Mouse (Mus musculus) megakaryocyte-erythroid progenitor cell, adult 5-6 weeks (primary cell): ENCODE data around the gene Pfkm. TPM values are rescaled to one million over a fixed set of nuclear protein-coding genes. Genes with fewer than 3 reads are reported as not detected.

Experiments used
- ATAC-seq: replicated peaks from 2 replicates; pipeline ENCODE4 v1.8.0; 2016; ENCODE audit warnings: mild to moderate bottlenecking, inconsistent platforms; ENCODE audit not compliant: severe bottlenecking, poor library complexity, low FRiP score, low TSS enrichment
- total RNA-seq, 2 experiments: library from RNA; stranded (forward) in 1 of 2; stranded (reverse) in 1 of 2; fragments of 200-1000, 215-1000 nt in 1 of 2; fragments of >200 nt in 1 of 2; fragmentation: Nextera tagmentation in 1 of 2; gene quantifications; 2 replicates each; pipeline ENCODE4 v1.2.3; 2014 to 2017

The Pfkm gene
- total RNA-seq, 2 experiments from 2014 or later: 74.9 to 89.1 TPM

DNA sequence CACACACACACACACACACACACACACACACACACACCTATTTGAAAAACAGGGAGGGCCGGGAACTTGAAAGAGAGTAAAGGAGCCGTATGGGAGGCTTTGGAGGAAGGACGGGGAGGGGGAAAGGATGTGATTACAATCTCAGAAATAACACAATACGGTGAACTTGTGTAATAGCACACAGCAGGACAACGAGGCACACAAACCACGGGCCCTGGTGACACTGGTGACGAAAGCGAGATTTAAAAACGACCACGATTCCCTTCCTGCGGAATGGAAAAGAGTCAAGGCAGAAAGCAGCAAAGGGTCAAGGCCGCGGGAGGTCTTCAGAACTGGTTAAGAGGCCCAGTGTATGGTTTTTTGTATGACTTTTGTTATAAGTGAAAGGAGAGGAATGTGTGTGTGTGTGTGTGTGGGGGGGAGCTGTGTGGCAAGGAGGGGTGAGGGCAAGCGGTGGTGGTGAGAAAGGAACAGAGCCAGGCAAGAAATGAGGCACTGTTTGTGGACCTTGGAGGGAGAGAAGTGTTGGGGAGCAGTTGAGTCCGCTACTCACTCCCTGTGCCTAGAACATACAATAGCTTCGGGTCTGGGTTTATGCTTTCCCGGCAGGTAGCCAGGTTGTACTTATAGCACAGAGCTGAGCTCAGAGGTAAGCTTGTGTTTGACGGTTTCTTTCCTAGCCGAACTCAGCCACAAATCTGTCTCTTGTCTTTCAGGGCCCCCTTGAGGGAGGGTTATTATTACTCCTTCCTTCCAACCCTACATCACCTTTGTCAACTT is 68.8 kb downstream of the Pfkm start:
- ATAC-seq: no peak

DNA sequence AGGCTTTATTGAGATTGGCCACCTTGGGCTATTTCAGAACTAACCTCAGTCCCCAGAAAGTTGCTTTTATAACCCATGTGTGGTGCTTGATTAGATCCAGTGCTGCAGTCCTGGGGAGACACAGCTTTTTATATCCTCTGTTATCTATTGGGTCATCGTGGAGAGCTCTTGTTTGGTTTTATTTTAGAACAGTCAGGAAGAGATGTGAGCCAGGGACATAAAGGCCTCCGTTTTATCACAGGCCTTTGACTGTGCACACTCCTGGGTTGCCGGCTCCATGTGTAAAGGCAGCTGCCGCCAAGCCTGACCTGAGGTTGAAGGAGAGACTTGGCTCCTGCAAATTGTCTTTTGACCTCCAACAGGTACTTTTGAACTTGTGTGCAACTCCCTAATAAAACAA is 70.2 kb downstream of the Pfkm start:
- no peak for ATAC-seq

DNA sequence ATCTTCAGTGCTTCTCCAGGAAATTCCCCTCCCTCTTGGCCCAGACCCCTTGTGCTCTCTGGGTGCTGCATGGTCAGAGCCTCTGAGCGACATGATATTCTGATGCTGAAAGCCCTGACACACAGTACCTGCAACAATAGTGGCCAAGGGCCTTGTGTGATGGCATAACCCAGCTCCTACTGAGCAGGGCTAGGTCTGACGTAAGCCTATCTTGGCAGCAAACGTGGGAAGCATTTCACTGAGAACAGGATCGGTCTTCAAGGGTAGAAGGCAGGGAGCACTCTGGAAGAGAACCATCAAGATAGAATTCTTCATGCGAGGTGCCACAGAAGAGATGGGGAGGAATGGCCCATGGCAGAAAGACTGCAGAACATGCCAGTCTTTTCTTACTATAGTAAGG is 73.1 kb downstream of the Pfkm start, which contains the start of gene Asb8:
TSS of gene Asb8 (minus strand) at position 101 of the 400 bp plus-strand sequence.
- ATAC-seq: no peak

DNA sequence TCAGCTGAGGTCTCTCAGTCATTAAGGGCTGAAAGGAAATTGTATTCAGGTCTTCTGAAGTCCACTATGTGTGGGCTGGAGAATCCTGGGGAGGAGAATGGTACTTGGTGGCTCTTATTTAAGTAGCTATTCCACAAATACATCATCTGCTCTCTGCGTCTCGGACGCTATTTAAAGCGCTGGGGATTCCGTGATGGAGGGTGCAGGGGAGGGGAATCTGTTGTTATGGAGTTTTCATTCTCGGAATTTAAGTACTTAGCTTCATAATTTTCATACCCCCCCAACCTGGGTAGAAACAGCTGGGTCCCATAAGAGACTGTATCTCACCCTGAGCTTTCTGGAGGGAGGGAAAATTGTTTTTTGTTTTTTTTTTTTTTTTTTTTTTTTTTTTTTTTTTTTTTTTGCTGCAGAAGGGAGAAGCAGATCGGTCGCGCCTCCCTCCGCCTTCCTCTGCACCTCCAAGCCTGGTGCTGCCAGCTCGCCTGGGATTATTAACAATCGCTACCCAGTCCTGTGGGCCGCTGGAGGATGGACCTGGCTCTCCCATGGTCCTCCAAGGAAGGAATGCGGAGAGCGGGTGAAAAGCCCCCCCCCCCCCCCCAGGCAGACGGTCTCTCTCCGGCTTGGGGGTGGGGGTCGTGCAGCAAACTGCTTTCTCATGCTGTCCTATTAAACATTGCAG is 74.7 kb downstream of the Pfkm start, which contains the start of gene Ccdc184:
TSS of gene Ccdc184 (plus strand) at position 196 of the 682 bp plus-strand sequence.
- ATAC-seq: no peak

DNA sequence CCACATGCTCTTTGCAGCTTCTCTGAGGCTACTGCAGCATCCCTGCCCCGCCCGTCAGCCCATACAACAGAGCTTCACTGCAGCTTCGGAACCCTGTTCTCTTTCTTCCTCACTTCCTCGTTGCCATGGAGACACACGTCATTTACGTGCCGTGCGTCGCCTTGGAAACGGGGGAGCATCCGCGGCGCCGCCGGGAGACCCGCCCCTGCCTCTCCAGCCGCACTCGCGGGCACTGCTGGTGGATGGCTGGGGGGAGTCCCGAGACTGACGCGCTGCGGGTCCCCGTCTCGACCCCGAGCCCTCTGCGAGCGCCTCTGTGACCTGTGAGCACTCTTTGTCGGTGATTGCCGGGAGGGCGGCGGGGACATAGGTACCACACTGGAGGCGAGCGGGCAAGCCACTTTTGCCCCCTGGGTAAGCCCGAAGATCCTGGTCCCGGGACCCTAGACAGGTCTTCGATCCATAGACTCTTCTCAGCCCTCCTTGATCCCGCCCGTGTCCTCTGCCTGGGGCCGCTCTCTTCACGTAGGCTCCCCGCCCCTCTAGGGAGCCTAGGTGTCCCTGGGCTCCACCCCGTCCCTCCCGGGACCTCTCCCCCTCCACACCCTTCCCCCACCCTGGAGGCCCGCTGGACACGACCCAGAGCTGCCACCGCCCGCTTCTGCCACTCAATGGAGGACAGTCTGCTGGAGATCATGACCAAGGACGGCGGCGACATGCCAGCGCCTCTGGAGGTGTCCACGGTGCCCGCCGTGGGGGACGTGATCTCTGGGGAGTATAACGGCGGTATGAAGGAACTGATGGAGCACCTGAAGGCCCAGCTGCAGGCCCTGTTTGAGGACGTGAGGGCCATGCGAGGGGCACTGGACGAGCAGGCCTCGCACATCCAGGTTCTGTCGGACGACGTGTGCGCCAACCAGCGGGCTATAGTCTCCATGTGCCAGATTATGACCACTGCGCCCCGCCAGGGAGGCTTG is 75.5 kb downstream of the Pfkm start:
- peak; percentile 7; the same call in 1 of the 2 replicates for ATAC-seq

DNA sequence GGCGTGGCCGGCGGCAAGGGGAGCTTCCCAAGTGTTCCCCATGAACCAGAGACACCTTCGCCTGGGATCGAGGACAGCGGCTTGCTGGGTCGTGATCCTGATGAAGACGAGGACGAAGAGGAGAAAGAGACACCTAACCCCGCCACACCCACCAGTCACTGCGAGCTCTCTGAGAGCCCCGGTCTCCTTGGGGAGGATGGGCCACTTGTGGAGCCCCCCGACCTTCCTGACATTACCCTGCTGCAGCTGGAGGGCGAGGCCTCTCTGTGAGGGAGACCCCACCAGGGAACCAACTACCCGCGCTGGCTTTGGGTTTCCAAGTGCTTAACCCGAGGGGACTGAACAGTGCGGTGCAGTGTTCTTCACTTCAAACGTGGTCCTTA is 76.2 kb downstream of the Pfkm start:
- no peak for ATAC-seq

DNA sequence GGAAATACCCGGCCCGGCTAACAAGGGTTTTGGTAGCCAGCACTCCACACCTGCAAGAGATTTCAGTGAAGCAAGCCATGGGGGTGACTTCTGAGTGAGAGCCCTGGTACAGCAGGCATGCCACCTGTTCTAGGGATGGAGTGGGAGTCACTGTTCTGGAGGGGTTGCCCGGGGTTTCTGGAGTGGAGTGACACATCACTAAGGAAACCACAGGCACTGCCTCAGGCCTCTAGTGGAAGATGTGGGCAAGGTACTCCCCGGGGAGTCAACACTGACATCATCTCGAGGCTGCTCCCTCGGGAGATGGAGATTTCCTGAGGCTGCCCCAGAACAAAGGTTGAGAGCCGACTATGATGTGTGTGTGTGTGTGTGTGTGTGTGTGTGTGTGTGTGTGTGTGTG is 78.0 kb downstream of the Pfkm start:
- ATAC-seq: no peak

DNA sequence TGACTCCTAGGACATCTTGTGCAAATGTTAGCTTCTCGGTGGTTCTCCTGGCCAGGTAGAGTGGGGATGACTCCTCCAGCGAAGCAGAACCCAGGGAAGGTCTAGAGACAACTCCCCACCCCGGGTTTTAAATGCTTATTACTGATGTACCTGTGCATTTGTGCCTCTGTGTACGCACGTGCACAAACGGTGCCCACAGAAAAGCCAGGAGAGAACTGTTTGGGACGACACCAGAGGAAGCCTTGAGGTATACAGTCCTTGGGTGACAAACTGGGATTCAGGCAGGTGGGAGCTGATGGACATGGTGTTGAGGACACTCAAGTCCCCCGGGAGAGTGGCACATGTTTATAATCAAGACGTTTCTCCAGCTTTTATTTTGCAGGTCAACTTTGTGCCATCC is 78.5 kb downstream of the Pfkm start:
- no peak for ATAC-seq

DNA sequence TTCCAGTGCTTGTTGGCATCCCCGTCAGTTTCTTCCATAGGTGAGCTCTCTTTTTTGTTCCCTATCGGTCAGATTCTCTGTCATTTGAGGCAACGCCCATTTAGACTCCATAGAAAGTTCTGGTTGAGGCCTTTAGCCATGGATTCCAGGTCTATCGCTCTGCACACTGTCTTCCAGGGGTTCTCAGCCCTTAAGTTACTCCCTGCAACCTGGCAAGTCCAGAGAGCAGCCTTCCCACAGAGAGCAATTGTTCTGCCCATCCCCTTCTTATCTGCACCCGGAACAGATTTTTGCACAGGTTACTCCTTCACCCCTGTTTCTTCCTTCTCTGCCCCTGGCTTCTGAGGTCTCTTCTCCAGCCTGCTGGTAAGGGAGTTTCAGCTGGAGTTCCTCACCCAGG is 79.7 kb downstream of the Pfkm start:
- no peak for ATAC-seq

DNA sequence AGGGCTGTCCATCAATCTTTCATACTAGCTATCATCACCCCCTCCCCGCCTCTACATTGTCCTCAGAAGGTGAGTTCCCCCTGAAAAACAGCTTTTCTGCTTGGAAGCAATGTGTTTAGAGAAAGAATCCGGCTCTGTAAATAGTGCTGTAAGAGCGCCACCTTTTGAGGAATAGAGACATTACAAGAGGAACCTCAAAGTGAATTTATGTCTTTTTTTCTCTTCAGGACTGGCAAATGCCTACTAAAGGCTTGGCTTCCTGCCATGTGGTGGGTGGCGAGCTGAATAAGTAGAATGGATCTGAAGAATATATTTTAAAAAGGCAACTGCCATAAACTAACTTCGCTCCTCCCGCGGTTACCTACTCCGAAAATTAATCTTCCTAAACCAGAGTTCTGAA is 81.4 kb downstream of the Pfkm start:
- ATAC-seq: no peak; the same call in 1 of the 2 replicates

DNA sequence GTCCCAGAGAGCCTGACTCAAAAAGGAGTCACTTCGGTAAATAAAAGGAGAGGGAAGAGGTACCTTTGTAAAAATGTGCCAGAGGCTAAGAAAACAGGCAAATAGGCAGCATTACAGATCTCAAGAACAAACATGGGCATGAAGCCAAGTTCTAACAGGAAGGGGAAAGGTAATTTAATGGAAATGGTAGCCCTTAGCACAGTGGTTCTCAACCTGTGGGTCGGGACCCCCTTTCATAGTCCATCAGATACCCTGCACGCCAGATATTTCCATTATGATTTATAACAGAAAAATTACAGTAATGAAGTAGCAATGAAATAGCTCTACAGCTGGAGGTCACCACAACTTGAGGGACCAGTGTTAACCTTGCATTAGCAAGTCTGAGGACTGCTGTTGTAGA is 84.9 kb downstream of the Pfkm start:
- ATAC-seq: no peak

DNA sequence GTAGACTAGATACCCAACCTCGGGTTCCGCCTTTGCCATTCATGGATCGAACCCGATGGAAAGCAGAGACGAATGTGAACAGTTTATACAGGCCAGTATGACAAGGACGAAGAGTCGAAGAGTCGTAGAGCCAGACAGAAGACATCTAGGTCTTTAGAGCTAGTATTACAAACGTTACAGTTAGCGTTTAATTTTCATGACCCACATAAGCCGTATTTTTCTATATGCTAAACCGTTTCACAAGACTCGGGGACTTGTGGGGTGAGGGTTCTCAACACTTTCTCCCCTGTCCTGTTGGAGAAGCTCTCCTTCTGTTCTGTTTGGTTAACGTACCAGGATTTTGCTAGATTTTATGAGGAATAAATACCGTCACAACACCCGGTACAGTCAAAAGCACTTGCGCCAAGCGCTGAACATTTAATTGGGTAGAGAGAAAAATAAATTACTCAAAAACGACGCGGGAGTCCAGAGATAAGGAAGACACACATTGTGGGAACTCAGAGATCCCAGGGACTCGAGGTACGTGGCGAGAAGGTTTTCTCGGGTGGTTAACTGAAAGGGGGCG is 88.3 kb downstream of the Pfkm start:
- ATAC-seq: no peak

DNA sequence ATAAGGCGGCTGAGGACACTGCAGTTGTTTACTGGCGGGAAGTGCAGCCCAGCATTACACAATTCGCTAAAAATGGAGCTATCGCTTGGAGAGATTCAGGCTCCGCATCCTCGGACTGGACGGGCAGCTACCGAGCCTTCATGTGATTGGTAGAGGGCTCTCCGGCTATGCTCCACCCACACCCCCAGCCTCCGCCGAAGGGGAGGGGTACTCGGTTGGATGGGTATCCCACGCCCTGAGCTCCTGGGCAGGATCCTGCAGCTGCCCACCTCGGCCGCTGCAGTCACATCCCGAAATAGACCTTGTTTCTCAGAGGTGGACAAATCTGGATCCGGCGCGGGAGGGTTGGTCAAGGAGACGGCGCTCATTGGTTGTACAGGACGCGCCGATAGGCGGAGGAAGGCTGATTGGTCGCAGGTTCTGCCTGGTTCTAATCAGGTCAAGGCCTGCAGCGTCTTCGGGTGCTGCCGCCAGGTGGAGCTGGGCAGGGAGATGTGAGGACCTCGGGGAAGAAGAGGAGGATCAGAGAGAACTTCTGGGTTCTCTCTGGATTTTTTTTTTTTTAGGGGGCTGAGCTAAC is 88.8 kb downstream of the Pfkm start:
- peak; percentile 99 for ATAC-seq

Other genes with a start within 250 kb of the Pfkm start
- gene Hdac7, start 248.1 kb upstream of the Pfkm start, total RNA-seq (2014; fragmentation: Nextera tagmentation): 129 and 194 TPM in 2 replicates
- 24.8 and 35.6 TPM in 2 replicates for gene Hdac7, start 248.1 kb upstream of the Pfkm start, total RNA-seq (2017)
- 1.5 TPM in 1 of 2 replicates, not detected in the other for gene Vdr, start 182.0 kb upstream of the Pfkm start, total RNA-seq (2014; fragmentation: Nextera tagmentation)
- 0.85 and 0.88 TPM in 2 replicates for gene Vdr, start 182.0 kb upstream of the Pfkm start, total RNA-seq (2017)
- 20.9 and 35.9 TPM in 2 replicates for gene Tmem106c, start 128.4 kb upstream of the Pfkm start, total RNA-seq (2014; fragmentation: Nextera tagmentation)
- gene Tmem106c, start 128.4 kb upstream of the Pfkm start, total RNA-seq (2017): 13.1 and 18.7 TPM in 2 replicates
- gene Col2a1, start 87.9 kb upstream of the Pfkm start, total RNA-seq (2014; fragmentation: Nextera tagmentation): not detected in 2 replicates
- gene Col2a1, start 87.9 kb upstream of the Pfkm start, total RNA-seq (2017): not detected in 2 replicates
- 45.5 and 46.0 TPM in 2 replicates for gene Senp1, start 1.2 kb downstream of the Pfkm start, total RNA-seq (2014; fragmentation: Nextera tagmentation)
- gene Senp1, start 1.2 kb downstream of the Pfkm start, total RNA-seq (2017): 35.2 and 39.0 TPM in 2 replicates
- gene Asb8, start 73.0 kb downstream of the Pfkm start, total RNA-seq (2014; fragmentation: Nextera tagmentation): 21.0 and 25.6 TPM in 2 replicates
- gene Asb8, start 73.0 kb downstream of the Pfkm start, total RNA-seq (2017): 14.8 and 16.4 TPM in 2 replicates
- not detected in 2 replicates for gene Ccdc184, start 74.6 kb downstream of the Pfkm start, total RNA-seq (2014; fragmentation: Nextera tagmentation)
- gene Ccdc184, start 74.6 kb downstream of the Pfkm start, total RNA-seq (2017): not detected in 2 replicates
- gene Olfr288, start 103.0 kb downstream of the Pfkm start, total RNA-seq (2014; fragmentation: Nextera tagmentation): not detected in 2 replicates
- not detected in 2 replicates for gene Olfr288, start 103.0 kb downstream of the Pfkm start, total RNA-seq (2017)
- gene Gm44579, start 128.4 kb downstream of the Pfkm start, total RNA-seq (2014; fragmentation: Nextera tagmentation): not detected in 2 replicates
- gene Gm44579, start 128.4 kb downstream of the Pfkm start, total RNA-seq (2017): not detected in 2 replicates
- gene Olfr287, start 128.5 kb downstream of the Pfkm start, total RNA-seq (2014; fragmentation: Nextera tagmentation): not detected in 2 replicates
- gene Olfr287, start 128.5 kb downstream of the Pfkm start, total RNA-seq (2017): not detected in 2 replicates
- gene Olfr286, start 141.9 kb downstream of the Pfkm start, total RNA-seq (2014; fragmentation: Nextera tagmentation): not detected in 2 replicates
- gene Olfr286, start 141.9 kb downstream of the Pfkm start, total RNA-seq (2017): not detected in 2 replicates
- gene H1fnt, start 164.7 kb downstream of the Pfkm start, total RNA-seq (2014; fragmentation: Nextera tagmentation): not detected in 2 replicates
- gene H1fnt, start 164.7 kb downstream of the Pfkm start, total RNA-seq (2017): not detected in 2 replicates
- gene Zfp641, start 203.6 kb downstream of the Pfkm start, total RNA-seq (2014; fragmentation: Nextera tagmentation): not detected in 2 replicates
- not detected in 2 replicates for gene Zfp641, start 203.6 kb downstream of the Pfkm start, total RNA-seq (2017)
- gene Olfr285, start 224.8 kb downstream of the Pfkm start, total RNA-seq (2014; fragmentation: Nextera tagmentation): not detected in 2 replicates
- not detected in 2 replicates for gene Olfr285, start 224.8 kb downstream of the Pfkm start, total RNA-seq (2017)
- not detected in 2 replicates for gene Olfr284, start 248.4 kb downstream of the Pfkm start, total RNA-seq (2014; fragmentation: Nextera tagmentation)
- gene Olfr284, start 248.4 kb downstream of the Pfkm start, total RNA-seq (2017): not detected in 2 replicates